Mouse (Mus musculus): ENCODE results near the gene Dcun1d4. TPM values are rescaled to one million over a fixed set of nuclear protein-coding genes. Genes with fewer than 3 reads are reported as not detected.
"Not testable (repeated sequence)": the region's sequence is repeated elsewhere in the genome, so short reads cannot be mapped to it uniquely, and the experiment has no call there.

Dcun1d4 gene
- polyA plus RNA-seq, 1 experiment from 2014 or later: 28.3 TPM

- DNase-seq (ENCODE audit: low spot score) (no peak), ATAC-seq (replicated peaks; ENCODE audit: low FRiP score, low TSS enrichment, low read depth) (no peak)
- H3K27me3 ChIP-seq (replicated peaks; ENCODE audit: control insufficient read depth, insufficient read depth, low read length): no peaks in the 10 kb centered on the region
- no peak overlapping the region for H3K4me3 ChIP-seq (ENCODE audit: low read depth, low read length)
- no peaks in the 10 kb centered on the region for H3K9me3 ChIP-seq (ENCODE audit: control insufficient read depth, low read length)
- H3K9ac ChIP-seq (ENCODE audit: low read length): no peak overlapping the region
- H3K27ac ChIP-seq (ENCODE audit: low read depth): no peak overlapping the region
- no peak overlapping the region for H3K4me2 ChIP-seq (ENCODE audit: low read length)
- no peaks in the 10 kb centered on the region for H3K36me3 ChIP-seq (ENCODE audit: control insufficient read depth, insufficient read depth, low read length)
- H3K4me1 ChIP-seq (replicated peaks; ENCODE audit: control insufficient read depth, insufficient read depth, low read length): no peaks in the 10 kb centered on the region
- WGBS: 88% methylated on average over 3 of the region's 3 CpGs
These were observed 97.3 kb downstream of the Dcun1d4 start for GRCm38 (mm10) chr5:73578131-73578530.

GRCm38 (mm10) chr5:73584011-73584410 is 103.2 kb downstream of the Dcun1d4 start:
- ATAC-seq (replicated peaks; ENCODE audit: low FRiP score, low TSS enrichment, low read depth); H3K36me3 ChIP-seq (ENCODE audit: control insufficient read depth, insufficient read depth, low read length); DNase-seq (ENCODE audit: low spot score); H3K27ac ChIP-seq (ENCODE audit: low read depth); H3K9me3 ChIP-seq (ENCODE audit: control insufficient read depth, low read length); H3K4me1 ChIP-seq (replicated peaks; ENCODE audit: control insufficient read depth, insufficient read depth, low read length); H3K27me3 ChIP-seq (replicated peaks; ENCODE audit: control insufficient read depth, insufficient read depth, low read length); H3K4me2 ChIP-seq (ENCODE audit: low read length); H3K9ac ChIP-seq (ENCODE audit: low read length); H3K4me3 ChIP-seq (ENCODE audit: low read depth, low read length): not testable (repeated sequence)
- WGBS: 81% methylated on average over 6 of the region's 6 CpGs

- H3K4me2 ChIP-seq (ENCODE audit: low read length): no peak overlapping the region
- DNase-seq (ENCODE audit: low spot score) (peak; percentile 52), ATAC-seq (replicated peaks; ENCODE audit: low FRiP score, low TSS enrichment, low read depth) (no peak)
- 35% methylated on average over 7 of the region's 7 CpGs for WGBS
- no peaks in the 10 kb centered on the region for H3K36me3 ChIP-seq (ENCODE audit: control insufficient read depth, insufficient read depth, low read length)
- no peaks in the 10 kb centered on the region for H3K9me3 ChIP-seq (ENCODE audit: control insufficient read depth, low read length)
- no peak overlapping the region for H3K27ac ChIP-seq (ENCODE audit: low read depth)
- H3K4me3 ChIP-seq (ENCODE audit: low read depth, low read length): no peak overlapping the region
- H3K9ac ChIP-seq (ENCODE audit: low read length): no peak overlapping the region
- no peaks in the 10 kb centered on the region for H3K27me3 ChIP-seq (replicated peaks; ENCODE audit: control insufficient read depth, insufficient read depth, low read length)
- H3K4me1 ChIP-seq (replicated peaks; ENCODE audit: control insufficient read depth, insufficient read depth, low read length): 0 out of 2 replicates have a peak, but pooled peaks cover 6% of the 10 kb centered on the region
These were observed 104.7 kb downstream of the Dcun1d4 start for GRCm38 (mm10) chr5:73585212-73586115.

GRCm38 (mm10) chr5:73586597-73586996 is 105.8 kb downstream of the Dcun1d4 start:
- no peaks in the 10 kb centered on the region for H3K9me3 ChIP-seq (ENCODE audit: control insufficient read depth, low read length)
- H3K27me3 ChIP-seq (replicated peaks; ENCODE audit: control insufficient read depth, insufficient read depth, low read length): no peaks in the 10 kb centered on the region
- H3K4me1 ChIP-seq (replicated peaks; ENCODE audit: control insufficient read depth, insufficient read depth, low read length): 0 out of 2 replicates have a peak, but pooled peaks cover 6% of the 10 kb centered on the region
- H3K4me3 ChIP-seq (ENCODE audit: low read depth, low read length): no peak overlapping the region
- 49% methylated on average over 4 of the region's 4 CpGs for WGBS
- no peak overlapping the region for H3K9ac ChIP-seq (ENCODE audit: low read length)
- no peak for ATAC-seq (replicated peaks; ENCODE audit: low FRiP score, low TSS enrichment, low read depth)
- no peaks in the 10 kb centered on the region for H3K36me3 ChIP-seq (ENCODE audit: control insufficient read depth, insufficient read depth, low read length)
- DNase-seq (ENCODE audit: low spot score): no peak
- H3K27ac ChIP-seq (ENCODE audit: low read depth): no peak overlapping the region
- H3K4me2 ChIP-seq (ENCODE audit: low read length): no peak overlapping the region

GRCm38 (mm10) chr5:73587119-73587518 is 106.3 kb downstream of the Dcun1d4 start:
- Histone ChIP-seq H3K27ac (ENCODE audit: low read depth) (no peak overlapping the region), H3K4me3 (ENCODE audit: low read depth, low read length) (no peak overlapping the region), H3K27me3 (replicated peaks; ENCODE audit: control insufficient read depth, insufficient read depth, low read length) (no peaks in the 10 kb centered on the region), H3K4me1 (replicated peaks; ENCODE audit: control insufficient read depth, insufficient read depth, low read length) (0 out of 2 replicates have a peak, but pooled peaks cover 6% of the 10 kb centered on the region), H3K9me3 (ENCODE audit: control insufficient read depth, low read length) (no peaks in the 10 kb centered on the region), H3K4me2 (ENCODE audit: low read length) (no peak overlapping the region), H3K36me3 (ENCODE audit: control insufficient read depth, insufficient read depth, low read length) (no peaks in the 10 kb centered on the region), H3K9ac (ENCODE audit: low read length) (no peak overlapping the region)
- 72% methylated on average over 3 of the region's 3 CpGs for WGBS
- DNase-seq (ENCODE audit: low spot score) (no peak), ATAC-seq (replicated peaks; ENCODE audit: low FRiP score, low TSS enrichment, low read depth) (no peak; the same call in 1 of the 2 replicates)

- no peak overlapping the region for H3K4me3 ChIP-seq (ENCODE audit: low read depth, low read length)
- no peak overlapping the region for H3K27ac ChIP-seq (ENCODE audit: low read depth)
- H3K9me3 ChIP-seq (ENCODE audit: control insufficient read depth, low read length): no peaks in the 10 kb centered on the region
- H3K4me1 ChIP-seq (replicated peaks; ENCODE audit: control insufficient read depth, insufficient read depth, low read length): no peaks in the 10 kb centered on the region
- WGBS: 67% methylated on average over 5 of the region's 5 CpGs
- no peak for DNase-seq (ENCODE audit: low spot score)
- no peak overlapping the region for H3K9ac ChIP-seq (ENCODE audit: low read length)
- H3K4me2 ChIP-seq (ENCODE audit: low read length): no peak overlapping the region
- no peak for ATAC-seq (replicated peaks; ENCODE audit: low FRiP score, low TSS enrichment, low read depth)
- H3K36me3 ChIP-seq (ENCODE audit: control insufficient read depth, insufficient read depth, low read length): no peaks in the 10 kb centered on the region
- no peaks in the 10 kb centered on the region for H3K27me3 ChIP-seq (replicated peaks; ENCODE audit: control insufficient read depth, insufficient read depth, low read length)
These were observed 118.3 kb downstream of the Dcun1d4 start for GRCm38 (mm10) chr5:73598943-73599695.

- no peak overlapping the region for H3K9ac ChIP-seq (ENCODE audit: low read length)
- H3K27me3 ChIP-seq (replicated peaks; ENCODE audit: control insufficient read depth, insufficient read depth, low read length): no peaks in the 10 kb centered on the region
- ATAC-seq (replicated peaks; ENCODE audit: low FRiP score, low TSS enrichment, low read depth) (no peak), DNase-seq (ENCODE audit: low spot score) (no peak)
- H3K4me2 ChIP-seq (ENCODE audit: low read length): no peak overlapping the region
- 86% methylated on average over 2 of the region's 2 CpGs for WGBS
- no peak overlapping the region for H3K27ac ChIP-seq (ENCODE audit: low read depth)
- no peak overlapping the region for H3K4me3 ChIP-seq (ENCODE audit: low read depth, low read length)
- H3K36me3 ChIP-seq (ENCODE audit: control insufficient read depth, insufficient read depth, low read length): no peaks in the 10 kb centered on the region
- no peaks in the 10 kb centered on the region for H3K4me1 ChIP-seq (replicated peaks; ENCODE audit: control insufficient read depth, insufficient read depth, low read length)
- no peaks in the 10 kb centered on the region for H3K9me3 ChIP-seq (ENCODE audit: control insufficient read depth, low read length)
These were observed 119.2 kb downstream of the Dcun1d4 start for GRCm38 (mm10) chr5:73599991-73600390.

- H3K36me3 ChIP-seq (ENCODE audit: control insufficient read depth, insufficient read depth, low read length): no peaks in the 10 kb centered on the region
- H3K9ac ChIP-seq (ENCODE audit: low read length): no peak overlapping the region
- DNase-seq (ENCODE audit: low spot score) (no peak), ATAC-seq (replicated peaks; ENCODE audit: low FRiP score, low TSS enrichment, low read depth) (no peak)
- H3K27me3 ChIP-seq (replicated peaks; ENCODE audit: control insufficient read depth, insufficient read depth, low read length): no peaks in the 10 kb centered on the region
- H3K27ac ChIP-seq (ENCODE audit: low read depth): no peak overlapping the region
- H3K9me3 ChIP-seq (ENCODE audit: control insufficient read depth, low read length): no peaks in the 10 kb centered on the region
- H3K4me2 ChIP-seq (ENCODE audit: low read length): no peak overlapping the region
- H3K4me1 ChIP-seq (replicated peaks; ENCODE audit: control insufficient read depth, insufficient read depth, low read length): no peaks in the 10 kb centered on the region
- H3K4me3 ChIP-seq (ENCODE audit: low read depth, low read length): no peak overlapping the region
- WGBS: 77% methylated on average over 8 of the region's 8 CpGs
These were observed 120.6 kb downstream of the Dcun1d4 start for GRCm38 (mm10) chr5:73601361-73601763.

All from intestine, embryonic 14.5 days (tissue).